Mouse (Mus musculus): ENCODE results near the gene Uimc1.
A peak's percentile ranks its signal among the peaks of the same experiment; 100 is the strongest.

Gene Uimc1

DNA sequence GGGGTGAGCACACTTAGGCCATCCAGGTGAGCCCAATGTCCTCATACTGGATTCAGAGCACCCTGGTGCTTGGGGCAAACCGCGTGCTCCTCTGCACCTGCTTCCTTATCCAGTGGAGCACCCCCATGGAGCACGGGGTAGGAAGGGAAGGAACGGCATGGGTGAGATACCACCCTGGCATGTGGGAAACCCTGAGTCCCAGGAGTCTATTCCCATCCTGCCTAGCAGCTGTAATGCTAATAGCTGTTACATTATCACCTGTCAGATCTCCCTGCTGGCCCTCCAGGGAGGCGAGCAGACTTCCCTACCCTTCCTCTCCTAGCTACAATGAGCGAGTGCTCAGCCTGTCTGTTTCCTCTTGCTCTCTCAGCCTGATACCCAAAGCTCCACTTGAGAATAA is 104.9 kb downstream of the Uimc1 start:
- DNase-seq (ENCODE audit: inconsistent ontology term): no peak

- DNase-seq (ENCODE audit: inconsistent ontology term): no peak
These were observed 105.5 kb downstream of the Uimc1 start for GRCm38 (mm10) chr13:54994576-54994975.

GRCm38 (mm10) chr13:54992215-54992614 is 107.9 kb downstream of the Uimc1 start:
- DNase-seq (ENCODE audit: inconsistent ontology term): no peak

- no peak for DNase-seq (ENCODE audit: inconsistent ontology term)
These were observed 111.8 kb downstream of the Uimc1 start for GRCm38 (mm10) chr13:54988181-54988760.

DNA sequence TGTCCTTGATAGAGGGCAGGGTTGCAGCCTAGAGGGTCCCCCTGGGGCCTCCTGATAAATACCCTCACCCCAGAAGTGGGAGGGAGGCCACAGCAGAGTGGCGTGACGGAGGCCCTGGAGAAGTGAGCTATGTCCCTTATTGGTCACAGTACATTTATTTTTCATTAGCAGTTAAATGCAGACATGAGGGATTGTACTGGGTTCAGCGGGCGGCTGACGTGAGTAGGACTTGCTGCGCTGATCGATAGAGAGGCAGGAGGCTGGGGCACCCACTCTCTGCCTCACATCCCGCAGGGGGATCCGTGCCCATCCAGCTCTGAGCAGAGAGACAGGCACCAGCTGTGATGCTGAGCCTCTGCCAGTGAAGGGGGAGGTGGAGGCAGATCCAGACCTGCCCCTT is 112.7 kb downstream of the Uimc1 start:
- DNase-seq (ENCODE audit: inconsistent ontology term): no peak

GRCm38 (mm10) chr13:54983614-54984013 is 116.5 kb downstream of the Uimc1 start:
- DNase-seq (ENCODE audit: inconsistent ontology term): no peak

- no peak for DNase-seq (ENCODE audit: inconsistent ontology term)
These were observed 117.1 kb downstream of the Uimc1 start for GRCm38 (mm10) chr13:54983001-54983400.

GRCm38 (mm10) chr13:54980957-54981356 is 119.1 kb downstream of the Uimc1 start:
- DNase-seq (ENCODE audit: inconsistent ontology term): peak; percentile 28

- peak; percentile 92 for DNase-seq (ENCODE audit: inconsistent ontology term)
These were observed 121.3 kb downstream of the Uimc1 start for GRCm38 (mm10) chr13:54978804-54979203.
